Mouse (Mus musculus) kidney, adult 2 months (tissue): ENCODE data around the gene Mylk3.

ENCODE experiments used
- CTCF ChIP-seq: fragments of 200-500 bp; conservative IDR thresholded peaks from 2 replicates; pipeline ENCODE4 v1.5.1; 2011; ENCODE audit warnings: low read depth, mild to moderate bottlenecking, control low read depth, low read length, moderate library complexity, mixed read lengths; ENCODE audit not compliant: insufficient read depth, insufficient read length
- POLR2A ChIP-seq: fragments of 200-500 bp; IDR thresholded peaks from one replicate; pipeline ENCODE4 v1.6.1; 2011; ENCODE audit warnings: low read depth, low read length, control low read depth

GRCm38 (mm10) chr8:85374286-85374685 is 11.9 kb downstream of the Mylk3 start:
- TF ChIP-seq POLR2A = no peak
- TF ChIP-seq CTCF = no peak
